24 mouse cellular contexts compared by ENCODE assay signal in the genomic region with DNA sequence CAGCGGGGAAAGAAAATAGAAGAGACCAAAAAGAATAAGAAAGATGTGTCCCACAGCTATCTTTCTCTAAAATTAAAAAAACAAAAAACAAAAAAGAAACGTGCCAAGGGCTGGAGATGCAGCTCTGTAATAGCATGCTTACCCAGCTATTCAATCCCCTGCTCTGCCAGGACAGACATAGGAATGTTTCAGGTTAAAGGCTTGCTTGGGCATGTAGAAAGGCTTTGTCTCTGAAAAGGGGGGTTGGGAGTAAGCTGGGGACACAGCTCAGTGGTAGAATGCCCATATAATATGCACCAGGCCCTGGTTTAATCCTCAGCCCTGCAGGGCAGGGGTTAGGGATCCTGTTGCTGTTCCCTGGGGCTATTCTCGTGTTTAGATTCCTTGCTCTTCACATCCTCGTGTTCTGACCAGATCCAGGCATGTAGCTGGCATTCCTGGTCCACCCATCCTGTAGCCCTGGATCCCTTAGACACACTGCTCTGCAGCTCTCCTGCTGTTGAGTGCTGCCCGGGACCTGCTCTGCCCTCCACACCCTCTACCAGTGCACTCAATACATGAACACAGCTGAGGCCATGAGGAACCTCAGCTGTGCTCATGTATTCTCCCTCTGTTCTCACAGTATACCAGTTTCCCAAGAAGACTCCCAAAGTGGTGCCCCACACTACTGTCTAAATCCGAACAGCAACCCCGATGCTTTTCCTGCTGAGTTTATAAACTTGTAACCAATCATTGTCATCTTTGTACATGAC. TPM values are rescaled to one million over a fixed set of nuclear protein-coding genes. Genes with fewer than 3 reads are reported as not detected.
A peak's percentile ranks its signal among the peaks of the same experiment; 100 is the strongest.
DNase-seq lines count a peak whose midpoint lies in the region; ATAC-seq lines count a peak whose summit lies in the region.
"Had no signal": no experiment of that assay in that cellular context is flagged by ENCODE, and none has a peak within 500 bp of the region (broad histone marks: within the 10 kb centered on the region; RNA-seq: fewer than 3 reads in every experiment).

No protein-coding gene starts in this region.

- H3K36me3 ChIP-seq in midbrain, embryonic 11.5 days (ENCODE audit: control insufficient read depth, insufficient read depth, low read length), result peaks cover 21% of the 10 kb centered on the region
- peaks cover 77% of the 10 kb centered on the region for H3K36me3 ChIP-seq in midbrain, embryonic 14.5 days (ENCODE audit: control insufficient read depth, insufficient read depth, low read length)
- peaks cover 91% of the 10 kb centered on the region for H3K36me3 ChIP-seq in embryonic facial prominence, embryonic 10.5 days (replicated peaks)

- H3K4me3 ChIP-seq in midbrain, embryonic 11.5 days (ENCODE audit: low read depth, low read length), result no peak overlapping the region
- H3K4me3 ChIP-seq in midbrain, embryonic 14.5 days (replicated peaks; ENCODE audit: low read depth, low read length), result no peak overlapping the region
- H3K4me3 ChIP-seq in embryonic facial prominence, embryonic 10.5 days, result no peak overlapping the region
- H3K4me3 ChIP-seq: heart, adult 2 months; heart, embryonic 13.5 days; hindbrain, embryonic 12.5 days; kidney, embryonic 15.5 days; midbrain, embryonic 10.5 days had no signal

- H3K4me1 ChIP-seq in midbrain, embryonic 11.5 days (ENCODE audit: control insufficient read depth, insufficient read depth, low read length), result no peaks in the 10 kb centered on the region
- H3K4me1 ChIP-seq in midbrain, embryonic 14.5 days (ENCODE audit: control insufficient read depth, insufficient read depth, low read length), result no peaks in the 10 kb centered on the region
- H3K4me1 ChIP-seq in embryonic facial prominence, embryonic 10.5 days, result no peaks in the 10 kb centered on the region
- H3K4me1 ChIP-seq: heart, embryonic 13.5 days; hindbrain, embryonic 12.5 days; kidney, embryonic 15.5 days; midbrain, embryonic 10.5 days had no signal

- no peak overlapping the region for H3K4me2 ChIP-seq in midbrain, embryonic 11.5 days
- H3K4me2 ChIP-seq in midbrain, embryonic 14.5 days (ENCODE audit: low read length), result no peak overlapping the region
- H3K4me2 ChIP-seq: heart, embryonic 13.5 days; hindbrain, embryonic 12.5 days; kidney, embryonic 15.5 days had no signal

- H3K9ac ChIP-seq in midbrain, embryonic 11.5 days (ENCODE audit: low read length), result no peak overlapping the region
- no peak overlapping the region for H3K9ac ChIP-seq in midbrain, embryonic 14.5 days (replicated peaks; ENCODE audit: low read length)
- H3K9ac ChIP-seq: heart, embryonic 13.5 days; hindbrain, embryonic 12.5 days; kidney, embryonic 15.5 days; liver, postnatal 0 days had no signal

- DNase-seq in midbrain, embryonic 11.5 days (ENCODE audit: low spot score, missing footprints), result peak; percentile 67
- no peak for DNase-seq in midbrain, embryonic 14.5 days
- DNase-seq in embryonic facial prominence, embryonic 10.5 days (ENCODE audit: low spot score), result peak; percentile 25
- DNase-seq in forelimb bud, embryonic 11.5 days (ENCODE audit: low read depth, low spot score), result peak; percentile 3
- no peak for DNase-seq in left cerebral cortex, adult 8-10 months (ENCODE audit: low spot score in 2 of 2)
- DNase-seq in MN1 (ENCODE audit: low spot score), result no peak
- DNase-seq: adrenal gland, adult 2 months; B cell, adult 2 months; cerebellum, adult 11-12 months; cerebellum, postnatal 25 days; gastrocnemius, postnatal 14 days; heart, adult 2 months; kidney, adult 11 months; kidney, postnatal 36 days; liver, postnatal 0 days; thymus, postnatal 25 days had no signal

- ATAC-seq in midbrain, embryonic 11.5 days (ENCODE audit: low FRiP score), result no peak
- ATAC-seq in midbrain, embryonic 14.5 days (ENCODE audit: low FRiP score, low TSS enrichment), result no peak
- no peak for ATAC-seq in monocyte, adult 5-6 weeks (replicated peaks; ENCODE audit: insufficient number of reproducible peaks, low FRiP score, low TSS enrichment, poor library complexity, severe bottlenecking)
- ATAC-seq: forebrain, embryonic 14.5 days; liver, postnatal 0 days; lung, postnatal 0 days had no signal

- H3K27me3 ChIP-seq in midbrain, embryonic 11.5 days (ENCODE audit: control insufficient read depth, insufficient read depth, low read length), result no peaks in the 10 kb centered on the region
- no peaks in the 10 kb centered on the region for H3K27me3 ChIP-seq in midbrain, embryonic 14.5 days (ENCODE audit: control insufficient read depth, insufficient read depth, low read length)
- no peaks in the 10 kb centered on the region for H3K27me3 ChIP-seq in embryonic facial prominence, embryonic 10.5 days (replicated peaks; ENCODE audit: low read depth, poor library complexity, severe bottlenecking)
- H3K27me3 ChIP-seq: heart, embryonic 13.5 days; hindbrain, embryonic 12.5 days; kidney, embryonic 15.5 days had no signal

- no peaks in the 10 kb centered on the region; the same call in 1 of the 2 replicates for H3K9me3 ChIP-seq in midbrain, embryonic 11.5 days (ENCODE audit: control insufficient read depth, low read length)
- H3K9me3 ChIP-seq in midbrain, embryonic 14.5 days (ENCODE audit: control insufficient read depth, low read length), result peaks cover 8% of the 10 kb centered on the region
- no peaks in the 10 kb centered on the region for H3K9me3 ChIP-seq in embryonic facial prominence, embryonic 10.5 days

- H3K27ac ChIP-seq in midbrain, embryonic 11.5 days (ENCODE audit: low read depth, low read length), result no peak overlapping the region
- H3K27ac ChIP-seq in midbrain, embryonic 14.5 days (replicated peaks; ENCODE audit: low read depth, low read length), result no peak overlapping the region
- no peak overlapping the region for H3K27ac ChIP-seq in embryonic facial prominence, embryonic 10.5 days (replicated peaks)
- H3K27ac ChIP-seq: heart, adult 2 months; heart, embryonic 13.5 days; hindbrain, embryonic 12.5 days; kidney, embryonic 15.5 days; macrophage; midbrain, embryonic 10.5 days had no signal

- 85% methylated on average over 7 of the region's 7 CpGs for WGBS in midbrain, embryonic 11.5 days
- WGBS in midbrain, embryonic 14.5 days, result 86% methylated on average over 7 of the region's 7 CpGs
- 87% methylated on average over 7 of the region's 7 CpGs for WGBS in embryonic facial prominence, embryonic 10.5 days

RNA-seq across cellular contexts. Expression of gene Pdcd6ip, which starts 37.8 kb away (rescaled TPM):
- 49.4 and 49.6 TPM in 2 replicates for polyA plus RNA-seq in midbrain, embryonic 11.5 days (2014; fragmentation: Nextera tagmentation; extraction: Ambion mirVana)
- polyA plus RNA-seq in midbrain, embryonic 14.5 days (2014; fragmentation: Nextera tagmentation; extraction: Ambion mirVana), result 22.7 and 41.3 TPM in 2 replicates
- polyA plus RNA-seq in embryonic facial prominence, embryonic 10.5 days (2016; fragmentation: Nextera tagmentation; extraction: Ambion mirVana), result 59.9 and 60.8 TPM in 2 replicates
- 10 to 100 TPM; 64.8 to 76.3 (median 66.6) TPM for total RNA-seq in left cerebral cortex, adult 8-10 months (2022)
- total RNA-seq in monocyte, adult 5-6 weeks (2017), result 173 to 227 TPM (median 191 TPM) in 3 replicates

Comparison
In these comparisons a context has a peak if more than half of its experiments do, and no peak if none do; other contexts are left out.
1. DNase-seq: peak in midbrain, embryonic 11.5 days (single experiment), embryonic facial prominence, embryonic 10.5 days (single experiment) and forelimb bud, embryonic 11.5 days (single experiment); none in midbrain, embryonic 14.5 days (single experiment), left cerebral cortex, adult 8-10 months (0 of 2) and MN1 (single experiment).